Comparison of ENCODE assay signal across 8 mouse cellular contexts in genomic region chr8:106704901-106705321, GRCm38 (mm10). TPM values are rescaled to one million over a fixed set of nuclear protein-coding genes. Genes with fewer than 3 reads are reported as not detected.
DNase-seq lines count a peak whose midpoint lies in the region; ATAC-seq and TF ChIP-seq lines count a peak whose summit lies in the region.
"Had no signal": no experiment of that assay in that cellular context is flagged by ENCODE, and none has a peak within 500 bp of the region (broad histone marks: within the 10 kb centered on the region; RNA-seq: fewer than 3 reads in every experiment).

No protein-coding gene starts in this region.

- peaks cover 7% of the 10 kb centered on the region; the same call in 1 of the 2 replicates for H3K36me3 ChIP-seq in heart, embryonic 11.5 days (ENCODE audit: control insufficient read depth, insufficient read depth, low read length)
- peaks cover 13% of the 10 kb centered on the region for H3K36me3 ChIP-seq in kidney, embryonic 14.5 days (ENCODE audit: control insufficient read depth, insufficient read depth, low read length)
- no peaks in the 10 kb centered on the region; the same call in 1 of the 2 replicates for H3K36me3 ChIP-seq in liver, embryonic 16.5 days (ENCODE audit: control insufficient read depth, insufficient read depth)
- H3K36me3 ChIP-seq in stomach, embryonic 14.5 days (ENCODE audit: control insufficient read depth, insufficient read depth, low read length), result peaks cover 8% of the 10 kb centered on the region

- no peak for TF ChIP-seq CTCF in cerebellum, adult 2 months (IDR thresholded peaks at IDR 0.05; ENCODE audit: borderline replicate concordance, insufficient read depth, low read depth, low read length)

- H3K4me3 ChIP-seq in heart, embryonic 11.5 days (ENCODE audit: low read depth, low read length), result no peak overlapping the region
- H3K4me3 ChIP-seq in kidney, embryonic 14.5 days (ENCODE audit: low read length), result no peak overlapping the region
- no peak overlapping the region for H3K4me3 ChIP-seq in liver, embryonic 16.5 days (ENCODE audit: low read depth, low read length)
- H3K4me3 ChIP-seq in stomach, embryonic 14.5 days (ENCODE audit: low read depth, low read length), result no peak overlapping the region
- no peak overlapping the region for H3K4me3 ChIP-seq in cerebellum, adult 2 months (replicated peaks; ENCODE audit: insufficient read depth, low read depth, low read length)
- H3K4me3 ChIP-seq: megakaryocyte, embryonic 14.5 days had no signal

- no peaks in the 10 kb centered on the region for H3K9me3 ChIP-seq in heart, embryonic 11.5 days (replicated peaks; ENCODE audit: control insufficient read depth, low read length)
- no peaks in the 10 kb centered on the region for H3K9me3 ChIP-seq in kidney, embryonic 14.5 days (ENCODE audit: control insufficient read depth, low read length)
- H3K9me3 ChIP-seq in liver, embryonic 16.5 days (replicated peaks; ENCODE audit: control insufficient read depth, low read length), result no peaks in the 10 kb centered on the region
- H3K9me3 ChIP-seq in stomach, embryonic 14.5 days (ENCODE audit: control insufficient read depth, low read depth, low read length), result no peaks in the 10 kb centered on the region
- H3K9me3 ChIP-seq: megakaryocyte, embryonic 14.5 days had no signal

- H3K4me1 ChIP-seq in heart, embryonic 11.5 days (ENCODE audit: control insufficient read depth, insufficient read depth, low read length), result no peaks in the 10 kb centered on the region; the same call in 1 of the 2 replicates
- no peaks in the 10 kb centered on the region for H3K4me1 ChIP-seq in kidney, embryonic 14.5 days (ENCODE audit: control insufficient read depth, insufficient read depth, low read length)
- H3K4me1 ChIP-seq in liver, embryonic 16.5 days (ENCODE audit: control insufficient read depth, low read depth, low read length), result no peaks in the 10 kb centered on the region; the same call in 1 of the 2 replicates
- peaks cover 9% of the 10 kb centered on the region; the same call in 1 of the 2 replicates for H3K4me1 ChIP-seq in stomach, embryonic 14.5 days (ENCODE audit: control insufficient read depth, insufficient read depth, low read length)
- no peaks in the 10 kb centered on the region; the same call in 1 of the 2 replicates for H3K4me1 ChIP-seq in cerebellum, adult 2 months (ENCODE audit: control insufficient read depth, insufficient read depth, low read length)

- no peak overlapping the region for H3K4me2 ChIP-seq in heart, embryonic 11.5 days
- no peak overlapping the region for H3K4me2 ChIP-seq in kidney, embryonic 14.5 days (replicated peaks; ENCODE audit: low read depth, low read length)
- H3K4me2 ChIP-seq in liver, embryonic 16.5 days (ENCODE audit: low read depth, low read length), result no peak overlapping the region
- no peak overlapping the region for H3K4me2 ChIP-seq in stomach, embryonic 14.5 days (replicated peaks; ENCODE audit: low read depth, low read length)

- DNase-seq in R1 (ENCODE audit: low read depth, low spot score), result peak; percentile 55
- DNase-seq in brain, adult 2 months (ENCODE audit: low read depth, low spot score), result peak; percentile 85
- no peak for DNase-seq in cerebellum, adult 2 months

- peak; percentile 72 for ATAC-seq in heart, embryonic 11.5 days (replicated peaks; ENCODE audit: insufficient number of reproducible peaks, low FRiP score, low TSS enrichment)
- ATAC-seq in kidney, embryonic 14.5 days (ENCODE audit: low FRiP score, low TSS enrichment), result peak; percentile 78
- peak; percentile 71 for ATAC-seq in liver, embryonic 16.5 days (ENCODE audit: low read depth)
- peak; percentile 89; the same call in 1 of the 2 replicates for ATAC-seq in stomach, embryonic 14.5 days (ENCODE audit: insufficient number of reproducible peaks, insufficient read depth, low FRiP score, low read depth)

- no peak for TF ChIP-seq POLR2A in cerebellum, adult 2 months (IDR thresholded peaks at IDR 0.05; ENCODE audit: borderline replicate concordance, insufficient read depth, low read length)

- H3K27me3 ChIP-seq in heart, embryonic 11.5 days (ENCODE audit: control insufficient read depth, insufficient read depth, low read length), result no peaks in the 10 kb centered on the region
- no peaks in the 10 kb centered on the region for H3K27me3 ChIP-seq in kidney, embryonic 14.5 days (ENCODE audit: control insufficient read depth, insufficient read depth, low read length)
- H3K27me3 ChIP-seq in liver, embryonic 16.5 days (ENCODE audit: control insufficient read depth, insufficient read depth, low read depth, low read length), result no peaks in the 10 kb centered on the region
- H3K27me3 ChIP-seq in stomach, embryonic 14.5 days (ENCODE audit: control insufficient read depth, insufficient read depth, low read length), result no peaks in the 10 kb centered on the region
- no peaks in the 10 kb centered on the region for H3K27me3 ChIP-seq in cerebellum, adult 2 months (ENCODE audit: control insufficient read depth, insufficient read depth, low read length)

- peak overlapping the region; percentile 79 for H3K27ac ChIP-seq in heart, embryonic 11.5 days (ENCODE audit: low read depth, low read length)
- peak overlapping the region; percentile 88 for H3K27ac ChIP-seq in kidney, embryonic 14.5 days (ENCODE audit: low read depth, low read length)
- no peak overlapping the region for H3K27ac ChIP-seq in liver, embryonic 16.5 days (ENCODE audit: low read length)
- peak overlapping the region; percentile 94 for H3K27ac ChIP-seq in stomach, embryonic 14.5 days (ENCODE audit: low read length)
- H3K27ac ChIP-seq in cerebellum, adult 2 months (ENCODE audit: insufficient read depth, low read length), result no peak overlapping the region

- 47% methylated on average over 9 of the region's 9 CpGs for WGBS in heart, embryonic 11.5 days (ENCODE audit: insufficient replicate concordance)
- 56% methylated on average over 9 of the region's 9 CpGs for WGBS in kidney, embryonic 14.5 days
- WGBS in liver, embryonic 16.5 days (ENCODE audit: insufficient replicate concordance), result 50% methylated on average over 9 of the region's 9 CpGs
- WGBS in stomach, embryonic 14.5 days, result 28% methylated on average over 9 of the region's 9 CpGs
- 34% methylated on average over 9 of the region's 9 CpGs for WGBS in cerebellum, adult 2 months

- no peak overlapping the region for H3K9ac ChIP-seq in heart, embryonic 11.5 days (ENCODE audit: low read depth, low read length)
- H3K9ac ChIP-seq in kidney, embryonic 14.5 days (ENCODE audit: low read depth, low read length), result no peak overlapping the region
- H3K9ac ChIP-seq in liver, embryonic 16.5 days (ENCODE audit: low read depth, low read length), result no peak overlapping the region
- no peak overlapping the region for H3K9ac ChIP-seq in stomach, embryonic 14.5 days (replicated peaks; ENCODE audit: low read depth, low read length)

RNA-seq across cellular contexts. Expression of gene Tango6, which starts 22.0 kb away (rescaled TPM):
- polyA plus RNA-seq in heart, embryonic 11.5 days (2014; fragmentation: Nextera tagmentation; extraction: Ambion mirVana), result 5.1 and 5.9 TPM in 2 replicates
- polyA plus RNA-seq in kidney, embryonic 14.5 days (2014; fragmentation: Nextera tagmentation; extraction: Ambion mirVana), result 8.5 and 14.5 TPM in 2 replicates
- polyA plus RNA-seq in liver, embryonic 16.5 days (2015; fragmentation: Nextera tagmentation; extraction: Ambion mirVana), result 3.4 TPM in 2 replicates
- polyA plus RNA-seq in stomach, embryonic 14.5 days (2014; fragmentation: Nextera tagmentation; extraction: Ambion mirVana), result 9.9 and 10.1 TPM in 2 replicates
- 5.3 and 5.5 TPM in 2 replicates for polyA plus RNA-seq in cerebellum, adult 2 months (2012; rRNA removed)

Comparison
In these comparisons a context has a peak if more than half of its experiments do, and no peak if none do; other contexts are left out.
1. DNase-seq: peak in R1 (single experiment) and brain, adult 2 months (single experiment); none in cerebellum, adult 2 months (0 of 2).
2. H3K27ac ChIP-seq: peak in heart, embryonic 11.5 days (single experiment), kidney, embryonic 14.5 days (single experiment) and stomach, embryonic 14.5 days (single experiment); none in liver, embryonic 16.5 days (single experiment) and cerebellum, adult 2 months (single experiment).
3. Peak in every context shown above with its lines, with median percentiles within 50 percentile points of each other: ATAC-seq.